Mouse (Mus musculus): Measurements from ENCODE around the gene Olfr618.
"Not testable (repeated sequence)": the region's sequence is repeated elsewhere in the genome, so short reads cannot be mapped to it uniquely, and the experiment has no call there.

Olfr618 gene
- long read RNA-seq, experiment 1: 0 reads
- long read RNA-seq, experiment 2: 0 reads

DNA sequence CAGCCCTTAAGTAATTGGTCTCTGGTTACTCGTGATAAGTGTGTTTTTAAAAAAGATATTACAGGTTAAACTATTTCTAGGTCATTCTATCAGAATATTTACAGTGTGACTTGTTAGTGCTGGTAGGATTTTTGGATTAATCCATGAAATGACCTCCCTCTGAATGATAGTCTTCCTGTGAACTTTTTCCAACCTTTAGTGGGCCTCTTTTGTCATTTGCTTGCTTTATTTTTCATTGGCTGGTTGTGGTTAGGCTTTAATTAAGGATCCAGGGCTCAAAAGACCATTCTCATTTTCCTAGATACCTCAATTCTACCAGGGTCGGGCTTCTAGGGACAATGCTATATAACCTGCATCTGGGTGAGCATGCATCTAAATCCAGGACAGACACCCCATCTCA lies at the start of gene Olfr618:
Gene Olfr618 (plus strand): TSS at position 301 of the 400 bp plus-strand sequence.
- intact Hi-C loops (cut with DNase I): no loop called here

DNA sequence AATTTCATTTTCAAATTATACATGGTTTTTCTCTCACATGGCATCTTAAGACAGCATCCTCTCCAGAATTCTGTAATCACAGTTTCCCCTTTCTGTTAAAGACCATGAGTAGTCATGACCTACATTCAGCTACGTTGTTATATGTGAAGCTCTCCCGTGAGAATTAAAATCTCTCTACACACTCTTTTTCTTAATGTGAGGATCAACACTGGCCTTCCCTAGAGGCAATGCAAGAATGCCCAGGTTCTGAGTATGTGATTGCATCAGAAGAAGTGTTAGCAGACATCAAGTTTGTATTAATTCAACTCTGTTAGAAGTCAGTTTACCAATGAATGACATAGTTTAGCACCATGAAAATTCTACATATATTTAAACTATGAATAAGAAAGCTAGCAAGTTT lies 47.3 kb upstream of the Olfr618 start, which contains the start of gene Olfr612:
Gene Olfr612 (minus strand): TSS at position 101 of the 400 bp plus-strand sequence.
- intact Hi-C loops (cut with DNase I): not testable (repeated sequence)

DNA sequence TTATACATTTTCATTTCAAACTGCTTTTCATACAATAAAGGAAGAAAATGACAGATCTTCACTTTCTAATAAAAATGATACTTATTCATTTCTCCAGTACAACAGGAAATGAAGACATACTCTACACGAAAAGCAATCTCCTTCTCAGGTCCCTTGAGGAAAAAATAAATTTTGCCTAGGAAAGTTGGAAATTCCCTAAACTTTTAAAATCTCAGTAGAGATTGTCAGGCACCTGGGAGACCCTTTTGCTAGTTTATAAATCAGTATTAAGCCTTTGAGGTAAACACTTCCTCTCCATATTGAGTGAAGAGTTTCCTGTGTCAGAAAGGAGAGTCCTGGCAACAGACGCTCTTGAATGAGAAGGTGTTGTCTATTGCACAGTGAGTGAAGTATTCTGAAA lies 42.1 kb upstream of the Olfr618 start, which contains the start of gene Olfr613:
Gene Olfr613 (plus strand): TSS at position 301 of the 400 bp plus-strand sequence.
- intact Hi-C loops (cut with DNase I): no loop called here

DNA sequence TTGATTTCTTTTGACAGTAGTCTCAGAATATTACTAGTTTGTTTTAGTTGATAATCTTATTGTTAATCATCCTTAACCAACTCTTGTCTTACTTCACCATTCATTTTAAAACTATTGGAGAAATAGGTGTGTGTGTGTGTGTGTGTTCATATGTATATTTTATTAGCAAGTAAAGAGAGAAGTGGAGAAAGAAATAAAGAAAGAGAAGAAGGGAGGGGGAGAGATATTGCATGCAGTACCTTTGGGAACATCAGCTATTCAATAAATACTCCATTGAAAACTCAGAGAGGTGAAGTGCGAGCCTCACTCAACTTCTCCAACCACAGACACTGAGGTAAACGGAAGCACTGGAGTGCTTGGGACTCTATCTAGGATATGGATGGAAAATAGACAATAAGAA lies 34.1 kb upstream of the Olfr618 start, which contains the start of gene Olfr615:
Gene Olfr615 (plus strand): TSS at position 301 of the 400 bp plus-strand sequence.
- intact Hi-C loops (cut with DNase I): no loop called here

DNA sequence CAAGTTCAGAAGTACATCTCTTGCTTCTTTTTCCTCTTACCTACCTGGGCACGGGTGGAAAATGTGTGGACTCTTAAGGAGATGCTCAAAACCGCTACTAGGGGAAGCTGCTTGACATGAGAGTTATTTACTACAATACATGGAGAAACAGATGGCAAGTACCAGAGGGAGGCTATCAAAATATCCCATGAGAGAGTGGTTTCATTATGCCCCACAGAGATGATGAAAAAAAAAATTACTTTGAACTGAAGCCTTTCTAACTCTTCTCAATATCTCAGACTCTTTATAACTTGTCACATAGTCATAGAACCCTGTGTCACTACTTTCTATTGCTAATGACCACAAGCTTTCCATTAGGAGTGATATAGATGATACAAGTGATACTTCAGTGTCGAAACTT lies 20.9 kb upstream of the Olfr618 start, which contains the start of gene Olfr616:
Gene Olfr616 (minus strand): TSS at position 101 of the 400 bp plus-strand sequence.
- intact Hi-C loops (cut with DNase I): no loop called here

DNA sequence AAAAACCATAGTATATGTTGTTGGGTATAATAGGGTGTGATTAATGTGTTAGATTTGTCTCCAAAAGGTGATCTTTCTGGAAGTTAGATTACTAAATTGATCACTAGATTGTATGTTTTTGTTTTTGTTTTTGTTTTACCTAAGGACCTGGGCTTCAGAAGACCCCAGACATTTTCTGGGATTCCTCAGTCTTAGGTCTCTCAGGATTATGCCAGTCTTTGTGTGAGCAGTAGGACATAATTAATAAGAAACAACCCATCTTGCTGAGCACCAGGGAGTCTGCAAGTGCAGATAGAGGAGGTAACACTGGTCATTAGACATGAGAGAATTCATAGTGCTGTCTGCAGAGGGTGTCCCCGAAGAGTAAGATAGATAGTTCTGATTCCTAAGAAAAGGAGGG lies 17.1 kb upstream of the Olfr618 start, which contains the start of gene Olfr617:
Gene Olfr617 (plus strand): TSS at position 301 of the 400 bp plus-strand sequence.
- intact Hi-C loops (cut with DNase I): no loop called here

DNA sequence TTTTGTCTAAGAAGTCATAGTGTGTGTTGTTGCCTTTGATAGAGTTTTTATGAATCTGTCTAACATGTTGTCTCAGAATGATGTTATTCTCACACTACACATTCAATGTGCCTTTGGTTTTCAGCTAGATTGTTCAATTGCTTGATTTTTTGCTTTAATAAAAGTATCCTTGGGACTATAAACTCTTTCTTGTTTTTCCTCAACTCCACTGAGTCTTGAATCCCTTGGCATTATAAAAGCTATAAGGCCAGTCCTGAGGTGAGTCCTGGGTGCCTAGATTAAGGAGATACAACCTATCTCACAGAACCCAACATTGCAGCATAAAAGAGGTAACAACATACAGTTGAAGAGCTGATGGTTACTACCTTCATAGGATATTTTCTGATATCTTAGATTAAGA lies 10.4 kb downstream of the Olfr618 start, which contains the start of gene Olfr619:
Gene Olfr619 (plus strand): TSS at position 301 of the 400 bp plus-strand sequence.
- intact Hi-C loops (cut with DNase I): no loop called here

DNA sequence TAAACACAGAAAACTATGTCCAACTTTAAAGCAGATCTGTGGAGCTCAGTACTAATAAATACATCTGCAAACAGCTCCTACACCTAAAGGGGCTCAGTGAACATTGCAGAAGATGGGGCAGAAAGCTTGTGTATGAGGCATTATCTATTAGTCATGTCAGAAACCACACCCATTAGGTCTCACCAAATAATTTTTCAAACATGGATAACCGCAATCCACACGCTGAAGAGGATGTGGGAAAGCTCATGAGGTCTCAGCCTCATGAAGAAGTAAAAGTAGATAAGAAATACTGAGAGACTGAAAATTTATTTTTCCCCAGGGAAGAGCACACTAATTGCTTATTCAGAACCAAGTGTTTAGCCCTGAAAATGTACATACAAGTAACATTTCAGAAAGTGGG lies 17.5 kb downstream of the Olfr618 start:
- intact Hi-C loops (cut with DNase I): no loop called here

DNA sequence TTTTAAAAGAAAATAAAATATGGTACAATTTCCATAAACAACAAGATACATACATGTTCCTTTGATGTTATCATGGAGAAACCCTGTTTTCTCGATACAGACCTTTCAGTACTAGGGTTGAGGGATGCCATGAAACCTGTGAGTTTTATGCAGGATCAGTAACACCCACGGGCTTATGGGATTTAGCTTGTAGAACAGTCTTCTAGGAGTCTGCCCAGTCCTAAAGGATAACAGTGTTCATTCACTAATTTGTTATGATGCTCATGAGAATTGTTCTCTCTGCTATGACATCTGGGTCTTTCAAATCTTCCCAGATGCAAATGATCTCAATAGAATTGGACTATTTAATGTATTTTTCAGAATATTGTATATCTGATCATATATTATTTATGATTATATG lies 22.5 kb downstream of the Olfr618 start, which contains the start of gene Olfr620:
Gene Olfr620 (minus strand): TSS at position 101 of the 400 bp plus-strand sequence.
- intact Hi-C loops (cut with DNase I): no loop called here

DNA sequence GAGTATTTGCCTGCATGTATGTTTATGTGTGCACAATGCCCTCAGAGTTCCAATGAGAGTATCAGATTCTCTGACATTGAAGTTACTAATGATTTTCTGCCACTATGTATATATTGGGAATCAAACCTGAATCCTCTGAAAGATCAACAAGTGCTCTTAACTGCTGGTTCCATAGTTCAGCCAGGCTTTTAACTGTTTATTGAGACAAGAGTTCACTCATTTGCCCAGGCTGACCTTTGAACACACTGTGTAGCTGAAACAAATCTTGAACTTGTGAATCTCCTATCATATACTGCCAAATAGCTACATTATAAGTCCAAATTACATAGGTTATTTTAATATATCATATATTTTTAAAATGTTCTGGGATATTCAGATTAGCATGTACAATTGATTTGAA lies 46.9 kb downstream of the Olfr618 start:
- intact Hi-C loops (cut with DNase I): no loop called here

DNA sequence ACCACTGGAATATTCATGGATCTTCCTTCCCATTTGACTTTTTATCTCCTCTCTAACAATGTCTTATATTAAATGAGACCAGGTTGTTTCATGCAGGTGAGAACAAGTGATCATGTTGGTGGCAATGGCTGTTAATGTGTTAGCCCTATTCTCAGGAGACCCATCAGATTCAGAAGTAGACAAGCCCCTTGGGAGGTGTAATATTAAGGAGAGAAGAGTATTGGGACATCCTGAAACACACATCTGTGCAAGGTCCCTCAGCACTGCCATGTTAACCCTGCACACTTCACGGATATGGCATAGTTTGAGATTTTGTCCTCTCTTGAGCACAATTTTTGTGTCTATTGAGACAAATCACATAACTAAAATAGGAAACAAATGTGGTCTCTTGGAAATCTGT lies 52.7 kb downstream of the Olfr618 start, which contains the start of gene Olfr622:
Gene Olfr622 (minus strand): TSS at position 101 of the 400 bp plus-strand sequence.
- intact Hi-C loops (cut with DNase I): no loop called here

DNA sequence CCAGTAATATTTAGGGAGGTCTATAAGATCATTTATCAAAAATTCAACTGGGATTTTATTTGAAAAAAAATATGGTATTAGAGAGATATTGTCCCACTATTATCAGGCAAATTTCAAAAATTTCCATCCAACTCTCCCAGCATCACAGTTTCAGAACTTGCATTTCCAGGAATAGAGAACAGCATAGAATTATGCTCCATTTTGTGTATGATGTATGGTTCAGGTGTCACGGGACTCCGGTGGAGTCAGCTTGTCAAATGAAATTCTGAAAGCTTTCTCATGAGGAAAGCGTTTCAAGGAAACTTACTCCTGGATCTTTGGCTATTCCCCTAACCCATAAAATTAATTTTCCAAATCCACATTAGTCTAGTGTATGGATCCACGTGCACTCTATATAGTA lies 54.2 kb downstream of the Olfr618 start:
- intact Hi-C loops (cut with DNase I): no loop called here

Small RNA genes lying within 50 kb of the gene (microRNA-seq; reads per million reads assigned to microRNA genes)
- gene Gm26506: 0 reads per million in 2 experiments

Measured in adrenal gland (tissue).